Mouse (Mus musculus) small intestine, adult 2 months (tissue): ENCODE measurements around the gene Gucd1.
"Not testable (repeated sequence)": the region's sequence is repeated elsewhere in the genome, so short reads cannot be mapped to it uniquely, and the experiment has no call there.

Experiments
- CTCF ChIP-seq: fragments of 200-500 bp; IDR thresholded peaks from 2 replicates; pipeline ENCODE4 v1.5.1; 2012; ENCODE audit warnings: low read depth, mild to moderate bottlenecking, control low read depth, inconsistent platforms, low read length, moderate library complexity, mixed read lengths; ENCODE audit not compliant: insufficient replicate concordance, insufficient read length; ENCODE audit errors: extremely low read depth
- POLR2A ChIP-seq: fragments of 200-500 bp; IDR thresholded peaks from 2 replicates; pipeline ENCODE4 v1.6.1; 2012; ENCODE audit warnings: low read depth, mild to moderate bottlenecking, control low read depth, inconsistent platforms, low read length, moderate library complexity

- not testable (repeated sequence) for TF ChIP-seq CTCF, POLR2A
These were observed 61.5 kb downstream of the Gucd1 start for GRCm38 (mm10) chr10:75456061-75456831.
